Mouse (Mus musculus) spleen, adult 2 months (tissue): ENCODE measurements around the gene Ppp6r1.

Source experiments
- CTCF ChIP-seq: fragments of 200-500 bp; IDR thresholded peaks from 2 replicates; pipeline ENCODE4 v1.5.1; 2011; ENCODE audit warnings: mild to moderate bottlenecking, inconsistent platforms; ENCODE audit not compliant: insufficient read depth, insufficient read length, insufficient replicate concordance; ENCODE audit errors: extremely low read depth
- POLR2A ChIP-seq: fragments of 200-500 bp; IDR thresholded peaks from 2 replicates; pipeline ENCODE4 v1.6.1; 2011; ENCODE audit warnings: low read depth, low read length, inconsistent platforms

- TF ChIP-seq CTCF (no peak), POLR2A (no peak)
Measured at GRCm38 (mm10) chr7:4602969-4603368, 55.9 kb downstream of the Ppp6r1 start.
